Mouse (Mus musculus) lung, embryonic 14.5 days (tissue): ENCODE results near the gene Mrgpra1. TPM values are rescaled to one million over a fixed set of nuclear protein-coding genes. Genes with fewer than 3 reads are reported as not detected.
"Not testable (repeated sequence)": the region's sequence is repeated elsewhere in the genome, so short reads cannot be mapped to it uniquely, and the experiment has no call there.

Source experiments
- ATAC-seq: fragments of 200-750 bp; cut with Nextera tagmentation; 2 replicates; pipeline ENCODE4 v1.8.0; 2017; ENCODE audit warnings: mild to moderate bottlenecking, moderate TSS enrichment, moderate library complexity; ENCODE audit not compliant: insufficient read depth
- DNase-seq: peaks from one replicate; pipeline ENCODE4 v3.0.0-alpha.2; 2015
- H3K27ac ChIP-seq: fragments of 300-500 bp; sonication (generic); 2 replicates; pipeline ENCODE4 v1.5.1; 2014; ENCODE audit warnings: low read depth, mild to moderate bottlenecking, moderate library complexity
- H3K27me3 ChIP-seq: fragments of 300-500 bp; sonication (generic); 2 replicates; pipeline ENCODE4 v1.6.1; 2014; ENCODE audit warnings: low read length, control low read depth; ENCODE audit not compliant: insufficient read depth
- H3K36me3 ChIP-seq: fragments of 300-500 bp; sonication (generic); 2 replicates; pipeline ENCODE4 v1.6.1; 2014; ENCODE audit warnings: control low read depth; ENCODE audit not compliant: insufficient read depth
- H3K4me1 ChIP-seq: fragments of 300-500 bp; sonication (generic); 2 replicates; pipeline ENCODE4 v1.6.1; 2014; ENCODE audit warnings: antibody characterized with exemption, control low read depth; ENCODE audit not compliant: insufficient read depth
- H3K4me2 ChIP-seq: fragments of 300-500 bp; sonication (generic); 2 replicates; pipeline ENCODE4 v1.6.1; 2014; ENCODE audit warnings: mild to moderate bottlenecking
- H3K4me3 ChIP-seq: fragments of 300-500 bp; sonication (generic); 2 replicates; pipeline ENCODE4 v1.5.1; 2014; ENCODE audit warnings: low read depth, low read length
- H3K9ac ChIP-seq: fragments of 300-500 bp; sonication (generic); 2 replicates; pipeline ENCODE4 v1.6.1; 2014
- H3K9me3 ChIP-seq: fragments of 300-500 bp; sonication (generic); 2 replicates; pipeline ENCODE4 v1.6.1; 2016; ENCODE audit warnings: low read depth, low read length, control low read depth
- CTCF ChIP-seq: IDR thresholded peaks from 2 replicates; pipeline ENCODE4 v1.5.1; 2016; ENCODE audit warnings: antibody characterized with exemption, low read depth
- WGBS: fragments of 180-500 bp; shearing (Covaris S2); extraction: QIAGEN DNeasy Blood & Tissue Kit; methylation state at CpG from one replicate; pipeline ENCODE4 v1.1.7; 2014; 5-methylcytosine and 5-hydroxymethylcytosine counted together
- polyA plus RNA-seq: library from polyadenylated mRNA; unstranded; fragments of >200 nt; fragmentation: Nextera tagmentation; extraction: Ambion mirVana; gene quantifications from 2 replicates; pipeline ENCODE4 v1.2.1, GENCODE M21; 2014

Gene Mrgpra1
- polyA plus RNA-seq: not detected in 2 replicates

GRCm38 (mm10) chr7:47354140-47354539 is at the start of gene Mrgpra1:
Mrgpra1 (minus strand) TSS chr7:47354240.
- DNase-seq (no peak), ATAC-seq (no peak)
- Histone ChIP-seq H3K36me3 (no peaks in the 10 kb centered on the region), H3K4me3 (no peak within 1 kb of the TSS), H3K4me1 (no peaks in the 10 kb centered on the region), H3K9me3 (peaks cover 5% of the 10 kb centered on the region; the same call in 1 of the 2 replicates), H3K27me3 (no peaks in the 10 kb centered on the region), H3K9ac (no peak within 1 kb of the TSS), H3K27ac (no peak within 1 kb of the TSS), H3K4me2 (no peak within 1 kb of the TSS)
- no peak for TF ChIP-seq CTCF
- WGBS: 66% methylated on average over 1 of the region's 1 CpGs

- no peaks in the 10 kb centered on the region for H3K27me3 ChIP-seq
- DNase-seq (no peak), ATAC-seq (no peak)
- no peak for TF ChIP-seq CTCF
- no peak overlapping the region for H3K27ac ChIP-seq
- no peak overlapping the region for H3K4me3 ChIP-seq
- no peak overlapping the region for H3K9ac ChIP-seq
- H3K36me3 ChIP-seq: no peaks in the 10 kb centered on the region
- H3K4me1 ChIP-seq: no peaks in the 10 kb centered on the region
- H3K9me3 ChIP-seq: no peaks in the 10 kb centered on the region
- no peak overlapping the region for H3K4me2 ChIP-seq
Observed at GRCm38 (mm10) chr7:47401125-47401524, 47.1 kb upstream of the Mrgpra1 start.

- no peak overlapping the region for H3K4me3 ChIP-seq
- DNase-seq (no peak), ATAC-seq (no peak)
- H3K9ac ChIP-seq: no peak overlapping the region
- no peaks in the 10 kb centered on the region for H3K36me3 ChIP-seq
- 66% methylated on average over 3 of the region's 3 CpGs for WGBS
- no peak overlapping the region for H3K4me2 ChIP-seq
- H3K27ac ChIP-seq: no peak overlapping the region
- H3K9me3 ChIP-seq: no peaks in the 10 kb centered on the region
- no peak for TF ChIP-seq CTCF
- H3K4me1 ChIP-seq: no peaks in the 10 kb centered on the region
- H3K27me3 ChIP-seq: no peaks in the 10 kb centered on the region
Observed at GRCm38 (mm10) chr7:47348421-47348820, 5.6 kb downstream of the Mrgpra1 start.

- no peaks in the 10 kb centered on the region for H3K27me3 ChIP-seq
- no peak overlapping the region for H3K27ac ChIP-seq
- no peak for TF ChIP-seq CTCF
- no peak overlapping the region for H3K4me3 ChIP-seq
- no peaks in the 10 kb centered on the region; the same call in 1 of the 2 replicates for H3K9me3 ChIP-seq
- H3K9ac ChIP-seq: no peak overlapping the region
- no peaks in the 10 kb centered on the region for H3K36me3 ChIP-seq
- ATAC-seq (no peak), DNase-seq (no peak)
- 68% methylated on average over 4 of the region's 4 CpGs for WGBS
- H3K4me1 ChIP-seq: no peaks in the 10 kb centered on the region
- H3K4me2 ChIP-seq: no peak overlapping the region
Observed at GRCm38 (mm10) chr7:47345905-47346478, 8.0 kb downstream of the Mrgpra1 start.

GRCm38 (mm10) chr7:47341887-47342286 is 12.2 kb downstream of the Mrgpra1 start:
- not testable (repeated sequence) for H3K27me3 ChIP-seq, H3K9ac ChIP-seq, H3K36me3 ChIP-seq, ATAC-seq, DNase-seq, H3K9me3 ChIP-seq, H3K27ac ChIP-seq, H3K4me3 ChIP-seq, H3K4me2 ChIP-seq, H3K4me1 ChIP-seq
- 62% methylated on average over 3 of the region's 3 CpGs for WGBS

GRCm38 (mm10) chr7:47341389-47341788 is 12.7 kb downstream of the Mrgpra1 start:
- WGBS: 59% methylated on average over 3 of the region's 3 CpGs
- not testable (repeated sequence) for H3K36me3 ChIP-seq, H3K4me1 ChIP-seq, DNase-seq, H3K27me3 ChIP-seq, H3K9ac ChIP-seq, ATAC-seq, H3K4me3 ChIP-seq, H3K27ac ChIP-seq, H3K4me2 ChIP-seq, H3K9me3 ChIP-seq

- ATAC-seq: no peak
Observed at GRCm38 (mm10) chr7:47318299-47318698, 35.7 kb downstream of the Mrgpra1 start.

GRCm38 (mm10) chr7:47312289-47312688 is 41.8 kb downstream of the Mrgpra1 start:
- no peaks in the 10 kb centered on the region for H3K4me1 ChIP-seq
- ATAC-seq: no peak
- 32% methylated on average over 4 of the region's 4 CpGs for WGBS
- no peak overlapping the region for H3K4me3 ChIP-seq
- H3K9ac ChIP-seq: no peak overlapping the region
- no peaks in the 10 kb centered on the region for H3K27me3 ChIP-seq
- no peak overlapping the region for H3K27ac ChIP-seq
- H3K36me3 ChIP-seq: no peaks in the 10 kb centered on the region
- no peak for DNase-seq
- H3K4me2 ChIP-seq: no peak overlapping the region
- no peaks in the 10 kb centered on the region for H3K9me3 ChIP-seq
- TF ChIP-seq CTCF: no peak

More at GRCm38 (mm10) chr7:47318299-47318698, 35.7 kb downstream of the Mrgpra1 start:
- H3K27me3 ChIP-seq: no peaks in the 10 kb centered on the region
- DNase-seq: no peak
- H3K9me3 ChIP-seq: peaks cover 4% of the 10 kb centered on the region; the same call in 1 of the 2 replicates
- H3K4me3 ChIP-seq: no peak overlapping the region
- TF ChIP-seq CTCF: no peak
- H3K4me1 ChIP-seq: no peaks in the 10 kb centered on the region
- H3K4me2 ChIP-seq: no peak overlapping the region
- H3K9ac ChIP-seq: no peak overlapping the region
- H3K27ac ChIP-seq: no peak overlapping the region
- no peaks in the 10 kb centered on the region for H3K36me3 ChIP-seq
- WGBS: 60% methylated on average over 1 of the region's 1 CpGs
